Mouse (Mus musculus) gastrocnemius, postnatal 10 days (tissue): ENCODE results near the gene Fbxl4. TPM values are rescaled to one million over a fixed set of nuclear protein-coding genes. Genes with fewer than 3 reads are reported as not detected.
"Not testable (repeated sequence)": the region's sequence is repeated elsewhere in the genome, so short reads cannot be mapped to it uniquely, and the experiment has no call there.

Experiments
- DNase-seq: peaks from one replicate; pipeline ENCODE4 v3.0.0; 2021; ENCODE audit warnings: mixed read lengths
- long read RNA-seq, 2 experiments: library from polyadenylated mRNA; stranded (forward); transcript quantifications; one replicate each; pipeline ENCODE4 v2.0.0; 2021
- total RNA-seq, 2 experiments: library from RNA; stranded (reverse); gene quantifications; 2 replicates each; pipeline ENCODE4 v1.2.3; 2021

Fbxl4 gene
- total RNA-seq: 10 to 100 TPM; 14.1 to 16.0 TPM
- long read RNA-seq, experiment 1, transcript Fbxl4-201 (9 exons, 2,546 nt): major isoform, 17 of 23 reads
- long read RNA-seq, experiment 1, partial matches to known transcripts: 1 of 23 reads
- long read RNA-seq, experiment 1, other reads (novel, unspliced or antisense): 3 of 23 reads
- long read RNA-seq, experiment 2, transcript Fbxl4-201 (9 exons, 2,546 nt): major isoform, 21 of 31 reads
- long read RNA-seq, experiment 2, partial matches to known transcripts: 2 of 31 reads
- long read RNA-seq, experiment 2, other reads (novel, unspliced or antisense): 8 of 31 reads

- DNase-seq: peak; percentile 86
Observed at GRCm38 (mm10) chr4:22357266-22357930, at the start of gene Fbxl4. TSS of gene Fbxl4 (plus strand) at chr4:22357543.

GRCm38 (mm10) chr4:22314564-22314963 is 42.8 kb upstream of the Fbxl4 start:
- no peak for DNase-seq

- no peak for DNase-seq
Observed at GRCm38 (mm10) chr4:22342816-22343573, 14.3 kb upstream of the Fbxl4 start.

GRCm38 (mm10) chr4:22349086-22349485 is 8.3 kb upstream of the Fbxl4 start:
- DNase-seq: not testable (repeated sequence)

- no peak for DNase-seq
Observed at GRCm38 (mm10) chr4:22357931-22358300, 573 bp downstream of the Fbxl4 start.

GRCm38 (mm10) chr4:22358487-22358886 is 1.1 kb downstream of the Fbxl4 start:
- no peak for DNase-seq

GRCm38 (mm10) chr4:22367368-22367767 is 10.0 kb downstream of the Fbxl4 start:
- DNase-seq: no peak

GRCm38 (mm10) chr4:22378516-22378915 is 21.2 kb downstream of the Fbxl4 start:
- no peak for DNase-seq

GRCm38 (mm10) chr4:22380646-22381045 is 23.3 kb downstream of the Fbxl4 start:
- DNase-seq: no peak

GRCm38 (mm10) chr4:22383528-22384265 is 26.4 kb downstream of the Fbxl4 start:
- no peak for DNase-seq

- no peak for DNase-seq
Observed at GRCm38 (mm10) chr4:22390045-22390444, 32.7 kb downstream of the Fbxl4 start.

- no peak for DNase-seq
Observed at GRCm38 (mm10) chr4:22392777-22393473, 35.6 kb downstream of the Fbxl4 start.

- DNase-seq: no peak
Observed at GRCm38 (mm10) chr4:22395404-22395803, 38.1 kb downstream of the Fbxl4 start.

GRCm38 (mm10) chr4:22396484-22397000 is 39.2 kb downstream of the Fbxl4 start:
- no peak for DNase-seq

GRCm38 (mm10) chr4:22397003-22397402 is 39.7 kb downstream of the Fbxl4 start:
- DNase-seq: no peak

GRCm38 (mm10) chr4:22402032-22402431 is 44.7 kb downstream of the Fbxl4 start:
- no peak for DNase-seq

- DNase-seq: no peak
Observed at GRCm38 (mm10) chr4:22402930-22403329, 45.6 kb downstream of the Fbxl4 start.

- DNase-seq: no peak
Observed at GRCm38 (mm10) chr4:22420627-22421026, 63.3 kb downstream of the Fbxl4 start.

- no peak for DNase-seq
Observed at GRCm38 (mm10) chr4:22422400-22422799, 65.1 kb downstream of the Fbxl4 start.

- no peak for DNase-seq
Observed at GRCm38 (mm10) chr4:22428150-22428549, 70.8 kb downstream of the Fbxl4 start.

- DNase-seq: no peak
Observed at GRCm38 (mm10) chr4:22469575-22469974, 112.2 kb downstream of the Fbxl4 start.
